Mouse (Mus musculus): ENCODE measurements at regions not wholly inside any gene's neighbourhood (a gene's known extent, or its start where the extent isn't known, plus 50 kb on each side); places are given as distances from the start of the nearest gene placed in this dataset.

DNA sequence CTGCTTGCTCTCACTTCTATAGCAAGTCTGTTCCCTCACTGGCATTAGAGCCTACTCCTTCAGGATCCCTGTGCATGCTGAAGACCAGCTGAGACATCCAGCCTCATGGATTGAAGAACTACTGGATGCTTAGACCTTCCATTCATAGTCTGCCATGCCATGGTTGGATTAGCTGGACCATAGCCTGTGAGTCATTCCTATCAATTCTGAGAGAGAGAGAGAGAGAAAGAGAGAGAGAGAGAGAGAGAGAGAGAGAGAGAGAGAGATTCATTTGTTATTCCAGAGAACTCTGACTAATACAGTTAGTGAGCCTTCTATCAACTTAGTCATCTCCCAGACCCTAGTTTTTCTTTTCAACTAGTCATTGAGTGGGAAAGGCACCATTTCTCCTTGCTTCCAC is 99.0 kb upstream of the S1pr3 start:
- Histone ChIP-seq H3K9me3 (replicated peaks; ENCODE audit: control insufficient read depth, low read length) (no peaks in the 10 kb centered on the region), H3K27me3 (replicated peaks; ENCODE audit: control insufficient read depth, insufficient read depth, low read length) (no peaks in the 10 kb centered on the region), H3K9ac (ENCODE audit: low read length) (no peak overlapping the region), H3K36me3 (ENCODE audit: control insufficient read depth, insufficient read depth, low read length) (no peaks in the 10 kb centered on the region), H3K4me2 (ENCODE audit: low read length) (no peak overlapping the region), H3K27ac (ENCODE audit: low read depth, low read length) (no peak overlapping the region), H3K4me1 (ENCODE audit: control insufficient read depth, insufficient read depth, low read length) (peaks cover 12% of the 10 kb centered on the region), H3K4me3 (ENCODE audit: low read depth, low read length) (no peak overlapping the region)
- DNase-seq (ENCODE audit: low spot score) = no peak
- ATAC-seq = no peak

- H3K9ac ChIP-seq (ENCODE audit: low read length) = no peak overlapping the region
- H3K4me1 ChIP-seq (ENCODE audit: control insufficient read depth, insufficient read depth, low read length) = peaks cover 16% of the 10 kb centered on the region
- no peak overlapping the region for H3K4me3 ChIP-seq (ENCODE audit: low read depth, low read length)
- H3K9me3 ChIP-seq (replicated peaks; ENCODE audit: control insufficient read depth, low read length) = no peaks in the 10 kb centered on the region
- H3K36me3 ChIP-seq (ENCODE audit: control insufficient read depth, insufficient read depth, low read length) = no peaks in the 10 kb centered on the region
- no peaks in the 10 kb centered on the region for H3K27me3 ChIP-seq (replicated peaks; ENCODE audit: control insufficient read depth, insufficient read depth, low read length)
- no peak overlapping the region for H3K27ac ChIP-seq (ENCODE audit: low read depth, low read length)
- ATAC-seq (no peak), DNase-seq (ENCODE audit: low spot score) (no peak)
- 67% methylated on average over 2 of the region's 2 CpGs for WGBS
- H3K4me2 ChIP-seq (ENCODE audit: low read length) = no peak overlapping the region
Measured at GRCm38 (mm10) chr13:51310041-51310440, 98.4 kb upstream of the S1pr3 start.

DNA sequence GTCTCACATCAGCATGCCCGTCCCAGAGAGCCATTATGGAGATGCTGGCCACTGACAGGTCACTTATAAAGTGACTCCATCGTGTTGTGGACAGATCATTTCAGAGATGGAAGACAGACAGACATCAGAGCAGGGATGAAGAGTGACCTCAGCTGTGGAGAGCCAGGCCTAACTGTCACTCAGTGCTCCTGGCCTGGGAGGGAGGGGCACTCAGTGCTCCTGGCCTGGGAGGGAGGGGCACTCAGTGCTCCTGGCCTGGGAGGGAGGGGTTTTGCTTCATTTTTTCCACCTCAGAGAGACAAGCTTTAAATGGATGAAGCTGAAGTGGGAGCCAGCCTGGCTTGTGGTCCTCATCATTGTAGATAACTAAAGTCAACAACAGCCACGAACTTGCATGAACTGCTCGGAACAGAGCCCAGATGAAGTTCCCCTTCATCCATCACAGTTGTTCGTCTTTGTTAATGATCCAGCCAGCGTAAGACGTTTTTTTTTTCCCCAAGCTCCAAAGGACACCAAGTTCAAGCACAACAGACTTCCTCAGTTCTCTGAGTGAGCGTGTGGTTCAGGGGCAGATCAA is 96.7 kb upstream of the S1pr3 start:
- DNase-seq (ENCODE audit: low spot score) (no peak), ATAC-seq (no peak)
- 51% methylated on average over 8 of the region's 8 CpGs for WGBS
- no peak overlapping the region for H3K27ac ChIP-seq (ENCODE audit: low read depth, low read length)
- no peak overlapping the region for H3K4me3 ChIP-seq (ENCODE audit: low read depth, low read length)
- no peak overlapping the region for H3K4me2 ChIP-seq (ENCODE audit: low read length)
- H3K4me1 ChIP-seq (ENCODE audit: control insufficient read depth, insufficient read depth, low read length) = peaks cover 16% of the 10 kb centered on the region
- no peak overlapping the region for H3K9ac ChIP-seq (ENCODE audit: low read length)
- no peaks in the 10 kb centered on the region for H3K27me3 ChIP-seq (replicated peaks; ENCODE audit: control insufficient read depth, insufficient read depth, low read length)
- H3K36me3 ChIP-seq (ENCODE audit: control insufficient read depth, insufficient read depth, low read length) = no peaks in the 10 kb centered on the region
- H3K9me3 ChIP-seq (replicated peaks; ENCODE audit: control insufficient read depth, low read length) = no peaks in the 10 kb centered on the region

DNA sequence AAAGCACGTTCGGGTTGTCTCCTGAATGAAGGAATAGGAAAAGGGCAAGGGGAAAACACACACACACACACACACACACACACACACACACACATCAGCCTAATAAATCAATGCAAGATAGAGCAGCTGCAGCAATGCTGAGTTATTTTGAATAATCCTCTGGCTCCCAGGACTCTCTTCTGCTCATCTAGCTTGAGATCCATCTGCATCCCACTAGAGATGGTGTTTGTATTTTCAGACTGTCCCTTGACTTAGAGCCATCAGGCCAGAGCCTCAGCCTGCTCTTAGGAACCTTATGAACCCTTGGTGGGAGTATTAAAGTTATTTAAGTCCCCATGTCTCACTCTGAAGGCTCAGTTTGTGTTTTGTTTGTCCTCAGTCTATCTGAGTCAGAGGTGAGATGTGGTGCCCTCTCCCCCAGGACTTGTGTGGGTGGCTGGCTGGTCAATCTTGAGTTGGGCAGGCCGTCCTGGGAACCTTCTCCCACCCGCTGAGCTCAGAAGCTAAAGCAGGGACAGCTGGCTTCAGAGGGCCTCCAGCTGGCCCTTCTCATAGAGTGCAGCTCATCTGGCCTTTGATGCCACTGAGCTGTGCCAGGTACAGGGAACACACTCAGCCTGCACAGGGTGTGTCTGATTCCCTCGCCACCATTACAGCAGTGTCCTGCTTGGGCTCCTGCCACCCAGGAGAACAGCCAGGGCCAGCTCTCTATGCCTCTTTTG is 95.1 kb upstream of the S1pr3 start:
- no peak; the same call in 1 of the 2 replicates for ATAC-seq
- Histone ChIP-seq H3K9me3 (replicated peaks; ENCODE audit: control insufficient read depth, low read length) (no peaks in the 10 kb centered on the region), H3K4me3 (ENCODE audit: low read depth, low read length) (no peak overlapping the region), H3K4me1 (ENCODE audit: control insufficient read depth, insufficient read depth, low read length) (peaks cover 16% of the 10 kb centered on the region), H3K36me3 (ENCODE audit: control insufficient read depth, insufficient read depth, low read length) (no peaks in the 10 kb centered on the region), H3K4me2 (ENCODE audit: low read length) (no peak overlapping the region), H3K27ac (ENCODE audit: low read depth, low read length) (no peak overlapping the region), H3K27me3 (replicated peaks; ENCODE audit: control insufficient read depth, insufficient read depth, low read length) (no peaks in the 10 kb centered on the region), H3K9ac (ENCODE audit: low read length) (no peak overlapping the region)
- DNase-seq (ENCODE audit: low spot score) = no peak
- 52% methylated on average over 5 of the region's 5 CpGs for WGBS

DNA sequence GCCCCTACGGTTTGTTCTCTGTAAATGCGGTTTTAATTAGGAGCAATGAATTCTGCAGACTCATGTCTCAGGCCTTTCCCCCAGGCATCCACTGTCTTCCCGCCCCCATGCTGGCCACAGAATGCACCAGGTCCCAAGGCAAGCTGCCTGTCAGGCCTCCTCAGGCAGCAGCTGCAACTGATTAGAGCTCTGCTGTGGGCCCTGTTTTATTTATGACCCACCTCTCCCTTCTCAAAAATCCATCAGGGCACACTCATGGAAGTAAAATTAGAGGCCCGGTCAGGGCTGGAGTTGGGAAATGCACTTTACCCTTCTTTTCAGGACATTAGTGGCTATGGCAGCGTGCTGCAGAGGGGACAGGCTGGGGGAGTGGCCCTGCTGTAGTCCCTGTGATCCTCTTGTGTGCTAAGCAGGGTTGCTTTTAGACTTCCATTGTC is 93.9 kb upstream of the S1pr3 start:
- Histone ChIP-seq H3K9me3 (replicated peaks; ENCODE audit: control insufficient read depth, low read length) (no peaks in the 10 kb centered on the region), H3K4me2 (ENCODE audit: low read length) (no peak overlapping the region), H3K9ac (ENCODE audit: low read length) (peak overlapping the region; percentile 30; the same call in 1 of the 2 replicates)

DNA sequence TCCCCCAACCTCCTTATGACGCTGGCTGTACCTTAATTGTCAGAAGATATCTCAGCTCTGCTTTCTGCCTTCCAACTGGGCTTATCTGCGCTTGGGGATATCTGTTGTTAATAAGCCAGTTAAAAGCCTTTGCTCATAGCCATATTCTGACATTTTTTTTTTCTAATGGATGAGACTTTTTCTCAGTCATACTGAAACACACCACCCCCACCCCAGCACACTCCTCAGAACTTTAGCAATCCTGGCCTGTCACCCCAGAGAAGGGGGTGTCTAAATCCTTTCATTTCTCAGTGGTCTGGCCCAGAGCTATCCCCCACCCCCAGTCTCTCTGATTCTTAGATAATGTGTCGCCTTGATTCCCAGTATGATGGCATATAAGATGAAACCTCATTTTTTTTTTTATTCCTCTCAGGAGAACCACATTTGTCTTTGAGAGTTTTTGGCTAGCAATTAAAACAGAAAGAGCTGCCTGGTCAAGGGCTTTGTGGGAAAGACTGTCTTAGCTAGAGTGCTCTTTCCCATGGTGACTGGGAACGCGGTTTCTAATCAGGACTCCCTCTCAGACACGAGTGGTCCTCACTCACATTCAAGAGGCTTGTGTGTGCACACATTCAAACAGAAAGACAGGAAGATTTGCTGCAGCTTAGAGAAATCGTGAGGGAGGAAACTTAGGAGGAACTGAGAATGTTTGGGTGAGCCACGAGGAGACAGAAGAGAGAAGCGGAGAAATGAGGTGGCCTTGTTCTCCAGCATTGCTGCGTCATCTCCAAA is 93.2 kb upstream of the S1pr3 start:
- Histone ChIP-seq H3K4me1 (ENCODE audit: control insufficient read depth, insufficient read depth, low read length) (peaks cover 16% of the 10 kb centered on the region), H3K9ac (ENCODE audit: low read length) (peak overlapping the region; percentile 30; the same call in 1 of the 2 replicates), H3K4me3 (ENCODE audit: low read depth, low read length) (no peak overlapping the region), H3K27me3 (replicated peaks; ENCODE audit: control insufficient read depth, insufficient read depth, low read length) (no peaks in the 10 kb centered on the region), H3K4me2 (ENCODE audit: low read length) (no peak overlapping the region), H3K27ac (ENCODE audit: low read depth, low read length) (peak overlapping the region; percentile 55), H3K36me3 (ENCODE audit: control insufficient read depth, insufficient read depth, low read length) (no peaks in the 10 kb centered on the region), H3K9me3 (replicated peaks; ENCODE audit: control insufficient read depth, low read length) (no peaks in the 10 kb centered on the region)
- DNase-seq (ENCODE audit: low spot score) (peak; percentile 11), ATAC-seq (no peak)
- WGBS = 34% methylated on average over 10 of the region's 10 CpGs

More for the DNA sequence above, 93.9 kb upstream of the S1pr3 start:
- DNase-seq (ENCODE audit: low spot score) = peak; percentile 80
- peak; percentile 88 for ATAC-seq
- no peaks in the 10 kb centered on the region for H3K36me3 ChIP-seq (ENCODE audit: control insufficient read depth, insufficient read depth, low read length)
- H3K4me3 ChIP-seq (ENCODE audit: low read depth, low read length) = no peak overlapping the region
- H3K4me1 ChIP-seq (ENCODE audit: control insufficient read depth, insufficient read depth, low read length) = peaks cover 16% of the 10 kb centered on the region
- no peaks in the 10 kb centered on the region for H3K27me3 ChIP-seq (replicated peaks; ENCODE audit: control insufficient read depth, insufficient read depth, low read length)
- WGBS = 4% methylated on average over 5 of the region's 5 CpGs
- H3K27ac ChIP-seq (ENCODE audit: low read depth, low read length) = peak overlapping the region; percentile 55

- Histone ChIP-seq H3K9ac (ENCODE audit: low read length) (no peak overlapping the region), H3K27ac (ENCODE audit: low read depth, low read length) (no peak overlapping the region), H3K36me3 (ENCODE audit: control insufficient read depth, insufficient read depth, low read length) (no peaks in the 10 kb centered on the region), H3K4me2 (ENCODE audit: low read length) (no peak overlapping the region), H3K27me3 (replicated peaks; ENCODE audit: control insufficient read depth, insufficient read depth, low read length) (no peaks in the 10 kb centered on the region), H3K4me1 (ENCODE audit: control insufficient read depth, insufficient read depth, low read length) (peaks cover 16% of the 10 kb centered on the region), H3K4me3 (ENCODE audit: low read depth, low read length) (no peak overlapping the region), H3K9me3 (replicated peaks; ENCODE audit: control insufficient read depth, low read length) (no peaks in the 10 kb centered on the region)
- ATAC-seq = no peak
- DNase-seq (ENCODE audit: low spot score) = no peak
- WGBS = 46% methylated on average over 5 of the region's 5 CpGs
Measured at GRCm38 (mm10) chr13:51315779-51316041, 92.7 kb upstream of the S1pr3 start.

GRCm38 (mm10) chr13:51323058-51323715 is 85.3 kb upstream of the S1pr3 start:
- no peaks in the 10 kb centered on the region for H3K4me1 ChIP-seq (ENCODE audit: control insufficient read depth, insufficient read depth, low read length)
- ATAC-seq = no peak

More at GRCm38 (mm10) chr13:51323058-51323715, 85.3 kb upstream of the S1pr3 start:
- WGBS = 87% methylated on average over 7 of the region's 7 CpGs
- Histone ChIP-seq H3K4me3 (ENCODE audit: low read depth, low read length) (no peak overlapping the region), H3K9me3 (replicated peaks; ENCODE audit: control insufficient read depth, low read length) (no peaks in the 10 kb centered on the region), H3K36me3 (ENCODE audit: control insufficient read depth, insufficient read depth, low read length) (no peaks in the 10 kb centered on the region), H3K27me3 (replicated peaks; ENCODE audit: control insufficient read depth, insufficient read depth, low read length) (no peaks in the 10 kb centered on the region), H3K9ac (ENCODE audit: low read length) (no peak overlapping the region), H3K27ac (ENCODE audit: low read depth, low read length) (no peak overlapping the region), H3K4me2 (ENCODE audit: low read length) (no peak overlapping the region)
- no peak for DNase-seq (ENCODE audit: low spot score)
